Mouse (Mus musculus) thymus, postnatal 10 days (tissue): ENCODE measurements around the gene Cdh23.

Source experiments
- DNase-seq, 2 experiments: peaks; one replicate each; pipeline ENCODE4 v3.0.0; 2021; ENCODE audit warnings: low spot score in 2 of 2

The Cdh23 gene

DNA sequence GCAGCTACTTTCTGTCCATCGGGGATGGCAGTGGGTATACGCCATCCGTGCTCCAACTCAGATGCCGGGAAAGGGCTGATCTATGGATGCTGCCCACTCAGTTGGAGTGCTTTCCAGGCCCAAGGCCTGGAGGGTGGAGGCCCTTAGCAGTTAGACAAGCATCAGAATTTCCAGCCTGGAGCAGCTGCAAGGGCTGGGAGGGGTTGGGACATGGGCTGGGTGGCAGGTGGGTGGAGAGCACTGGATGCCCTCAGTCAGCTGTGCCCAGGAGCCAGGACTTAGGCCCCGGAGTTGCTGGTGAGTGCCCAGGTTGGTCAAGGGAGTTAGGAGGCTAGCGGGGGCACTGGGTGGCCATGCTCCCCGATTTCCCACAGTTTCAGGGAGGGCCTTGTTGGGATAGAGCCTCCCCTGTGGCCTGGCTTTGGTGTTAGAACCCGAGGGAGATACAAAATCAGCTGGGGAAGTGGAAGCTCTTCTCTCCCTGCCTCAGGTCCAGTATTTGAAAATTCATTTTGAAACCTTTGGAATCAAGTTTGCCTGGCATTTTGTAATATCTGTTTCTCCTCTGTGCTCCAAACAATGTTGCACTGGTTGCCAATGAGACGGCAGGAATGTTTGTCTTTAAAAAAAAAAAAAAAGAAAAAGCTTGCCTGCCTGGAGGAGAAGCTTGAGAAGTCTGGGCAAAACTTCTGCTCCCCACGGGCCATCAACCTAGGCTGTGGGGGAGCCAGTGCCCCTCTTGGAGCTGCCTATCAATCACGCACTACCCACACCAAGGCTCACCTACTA, 295.6 kb downstream of the Cdh23 start:
- DNase-seq: no peak

DNA sequence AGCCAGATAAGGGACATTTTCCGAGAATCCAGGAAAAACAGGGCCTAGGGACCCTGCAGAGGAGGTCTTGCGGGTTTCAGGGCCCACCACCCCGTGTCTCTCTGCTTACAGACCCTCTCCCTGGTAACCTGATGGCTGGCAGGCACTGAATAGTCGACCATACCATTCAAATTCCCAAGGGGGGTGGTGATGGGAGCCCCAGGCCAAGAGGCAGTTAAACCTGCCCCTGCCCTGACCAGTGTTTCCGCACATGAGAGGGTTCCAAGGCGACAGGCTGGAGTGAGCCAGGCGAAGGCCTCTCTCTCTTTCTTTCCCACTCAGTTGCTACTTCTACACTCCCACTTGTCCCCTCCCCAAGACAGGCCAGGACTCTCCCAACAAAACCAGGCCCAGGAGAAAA, 296.8 kb downstream of the Cdh23 start, which contains the start of gene Gm17455:
Gene Gm17455 (plus strand): TSS at position 278 of the 400 bp plus-strand sequence.
- no peak for DNase-seq

DNA sequence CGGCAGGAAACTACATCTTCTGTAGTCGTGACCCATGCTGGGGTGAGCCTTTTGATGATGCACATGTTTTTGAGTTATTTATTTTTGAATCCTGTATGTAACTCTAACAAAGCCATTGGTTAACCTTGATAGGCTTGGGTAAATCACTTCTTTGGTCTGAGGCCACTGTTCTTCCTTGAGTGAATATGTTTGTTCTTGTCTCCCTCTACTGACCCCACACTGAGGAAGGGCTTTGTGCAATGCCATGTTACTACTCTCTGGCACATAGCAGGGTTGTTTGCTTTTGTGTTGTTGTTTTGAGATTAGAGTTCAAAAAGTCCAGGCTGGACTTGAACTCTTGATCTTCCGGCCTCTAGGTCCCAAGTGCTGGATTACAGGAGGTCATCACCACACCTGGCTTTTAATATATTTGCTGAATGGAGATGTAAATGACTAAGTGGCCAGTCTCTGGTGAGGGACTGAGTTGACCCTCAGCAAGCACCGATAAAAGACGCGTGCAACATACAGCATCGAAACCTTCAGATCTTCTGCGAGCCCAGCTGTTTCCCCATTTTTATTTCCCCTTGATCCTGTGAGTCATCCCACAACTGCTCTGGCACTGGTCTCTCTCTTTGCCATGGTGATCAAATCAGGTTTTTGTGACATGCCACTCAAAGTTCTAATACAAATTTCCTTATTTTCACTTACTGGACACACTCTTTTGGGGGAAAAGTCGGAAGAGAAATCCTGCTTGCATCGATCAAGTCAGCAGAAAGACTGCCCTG, 298.1 kb downstream of the Cdh23 start:
- no peak for DNase-seq

DNA sequence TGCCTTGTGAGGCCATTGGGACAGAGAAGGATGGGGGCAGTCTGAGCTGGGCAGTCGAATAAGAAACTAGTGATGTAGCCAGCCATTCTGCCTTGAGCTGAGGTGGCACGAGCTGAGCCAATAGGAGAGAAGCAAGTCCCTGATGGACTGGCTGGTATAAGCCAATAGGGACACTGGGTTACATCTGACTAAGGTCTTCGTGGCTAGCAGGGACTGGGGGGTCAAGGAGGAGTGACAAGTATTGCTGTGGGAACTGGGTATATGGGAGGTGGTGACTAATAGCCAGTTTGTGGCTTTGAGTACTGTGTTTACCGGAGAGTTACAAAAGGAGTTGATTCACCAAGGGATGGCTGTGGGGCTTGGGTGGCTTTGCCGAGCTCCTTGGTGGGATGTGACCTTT, 300.7 kb downstream of the Cdh23 start:
- DNase-seq: no peak

DNA sequence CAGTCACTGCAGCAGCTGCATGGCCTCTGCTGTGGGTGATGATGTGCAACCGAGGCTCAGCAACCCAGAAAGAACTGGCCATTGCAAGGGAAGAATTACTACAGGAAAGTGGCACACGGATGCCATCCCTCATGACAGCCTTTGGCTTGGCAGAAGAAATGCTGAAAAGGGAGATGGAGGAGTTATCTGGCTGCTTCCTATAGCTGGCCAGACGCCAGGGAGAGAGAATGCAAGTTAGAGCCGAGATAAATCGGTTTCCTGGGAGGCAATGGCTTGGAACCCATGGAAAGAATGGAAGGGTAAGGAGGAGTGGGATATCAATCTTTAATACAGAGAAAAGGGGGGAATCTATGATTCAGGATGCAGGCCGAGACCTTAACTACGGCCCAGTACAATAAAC, 301.4 kb downstream of the Cdh23 start:
- DNase-seq: no peak

DNA sequence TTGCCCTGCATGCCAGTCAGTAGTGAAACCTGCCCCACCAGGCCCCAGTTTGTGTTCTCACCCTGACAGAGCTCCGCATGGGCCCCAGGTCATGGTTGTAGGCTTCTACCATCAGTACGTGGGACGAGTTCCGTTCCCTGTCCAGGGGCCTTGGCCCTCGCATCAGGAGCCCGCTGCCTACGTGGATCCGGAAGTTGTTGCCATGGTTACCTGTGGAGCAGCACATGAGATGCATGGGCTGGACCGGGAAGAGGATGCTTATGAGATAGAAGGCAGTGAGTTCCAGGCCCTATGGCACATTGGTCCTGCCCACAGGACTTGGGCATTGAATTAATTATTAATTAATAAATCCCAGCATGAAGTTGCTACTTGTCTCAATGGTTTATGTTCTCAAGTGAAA, 304.6 kb downstream of the Cdh23 start:
- no peak for DNase-seq

DNA sequence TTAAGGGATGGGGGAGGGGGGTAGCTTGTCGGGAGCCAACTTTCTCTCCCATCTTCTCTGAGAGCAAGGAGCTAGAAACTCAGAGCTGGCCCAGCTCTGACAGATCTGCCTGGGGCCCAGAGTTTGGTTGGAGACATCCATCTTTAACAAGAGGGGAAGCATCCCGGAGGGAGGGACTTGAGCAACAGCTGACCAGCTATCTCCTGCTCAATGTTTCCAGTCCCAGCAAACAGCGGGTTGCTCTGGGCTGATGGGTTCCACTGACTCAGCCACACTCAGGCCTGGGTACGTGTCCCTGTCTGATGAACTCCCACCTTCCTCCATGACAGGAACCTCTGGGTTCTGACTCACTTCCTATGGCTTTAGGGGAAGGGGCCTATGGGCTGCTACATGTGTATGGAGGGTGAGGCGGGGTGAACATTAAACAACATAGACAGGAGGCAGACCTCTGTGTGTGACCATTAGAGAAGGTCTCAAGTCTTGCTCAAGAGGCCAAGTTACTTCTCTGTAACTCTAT, 305.3 kb downstream of the Cdh23 start:
- no peak for DNase-seq

DNA sequence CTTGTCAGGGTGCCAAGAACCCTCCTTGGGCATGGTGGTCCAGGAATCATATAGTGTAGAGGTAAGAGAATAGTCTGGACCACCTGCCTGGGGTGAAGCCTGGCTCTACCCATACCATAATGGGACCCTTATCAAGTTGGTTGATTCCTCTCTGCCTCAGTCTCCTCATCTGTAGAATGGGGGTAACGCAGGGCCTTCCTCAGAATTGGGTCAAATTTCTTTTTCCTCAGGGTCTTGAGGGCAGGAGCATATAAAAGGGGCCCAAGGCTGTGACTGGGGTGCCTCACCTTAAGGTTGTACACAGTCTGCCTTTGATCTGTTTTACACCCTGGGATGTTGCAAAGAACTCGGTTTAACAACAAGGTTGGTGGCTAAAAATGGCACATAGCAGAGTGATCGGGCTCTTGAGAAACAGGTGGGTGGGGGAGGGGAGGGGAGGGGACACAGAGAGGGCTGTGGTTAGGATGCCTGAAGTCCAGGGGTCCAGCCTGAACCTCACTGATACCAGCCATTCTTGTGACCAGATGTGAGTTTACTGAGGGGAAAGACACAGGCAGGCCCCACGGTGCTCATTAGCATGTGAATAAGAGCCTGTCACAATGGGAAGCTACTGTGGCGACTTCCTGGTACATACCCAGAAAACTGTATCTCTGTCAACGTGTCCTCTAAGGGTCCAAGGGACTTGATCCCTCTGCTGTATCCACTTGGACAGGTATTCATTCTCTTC, 305.9 kb downstream of the Cdh23 start:
- peak; percentile 33 to 46 for DNase-seq

DNA sequence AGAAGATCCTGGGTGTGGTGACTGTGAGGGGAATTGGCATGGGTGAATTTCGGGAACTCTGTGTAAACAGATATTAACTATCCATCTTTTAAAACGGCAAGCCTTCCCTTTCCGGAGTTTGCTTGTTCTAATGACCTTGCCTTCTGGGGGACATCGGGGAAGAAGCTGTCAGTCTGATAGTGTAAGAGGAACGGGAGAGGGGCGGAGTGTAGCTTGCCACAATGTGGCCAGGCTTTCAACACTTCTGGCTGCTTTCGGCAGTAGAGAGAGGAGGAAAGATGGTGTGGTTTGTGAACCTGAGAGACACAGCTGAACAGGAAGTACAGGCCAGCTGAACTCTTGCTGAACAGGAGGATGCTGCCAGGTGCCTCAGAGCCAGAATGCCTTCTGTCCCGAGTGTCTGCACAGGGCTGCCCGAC, 306.8 kb downstream of the Cdh23 start:
- DNase-seq: peak; percentile 73 to 83

DNA sequence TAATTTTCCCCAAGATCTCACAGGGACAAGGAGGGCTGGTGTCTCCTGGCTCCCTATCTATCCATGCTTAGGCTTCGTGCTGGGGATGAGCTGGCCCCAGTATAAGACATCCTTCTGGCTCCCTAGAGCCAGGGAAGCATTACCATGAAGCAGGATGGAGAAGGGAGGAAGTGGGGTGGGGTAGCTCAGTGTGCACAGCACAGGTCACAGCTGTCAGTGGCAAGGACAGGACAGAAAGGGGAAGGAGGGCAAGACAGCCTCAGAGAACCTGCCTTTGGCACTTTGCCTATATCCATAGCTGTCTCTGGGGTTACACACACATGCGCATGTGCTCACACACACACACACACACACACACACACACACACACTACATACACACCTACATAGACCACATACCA, 308.0 kb downstream of the Cdh23 start:
- peak; percentile 33 to 40 for DNase-seq

DNA sequence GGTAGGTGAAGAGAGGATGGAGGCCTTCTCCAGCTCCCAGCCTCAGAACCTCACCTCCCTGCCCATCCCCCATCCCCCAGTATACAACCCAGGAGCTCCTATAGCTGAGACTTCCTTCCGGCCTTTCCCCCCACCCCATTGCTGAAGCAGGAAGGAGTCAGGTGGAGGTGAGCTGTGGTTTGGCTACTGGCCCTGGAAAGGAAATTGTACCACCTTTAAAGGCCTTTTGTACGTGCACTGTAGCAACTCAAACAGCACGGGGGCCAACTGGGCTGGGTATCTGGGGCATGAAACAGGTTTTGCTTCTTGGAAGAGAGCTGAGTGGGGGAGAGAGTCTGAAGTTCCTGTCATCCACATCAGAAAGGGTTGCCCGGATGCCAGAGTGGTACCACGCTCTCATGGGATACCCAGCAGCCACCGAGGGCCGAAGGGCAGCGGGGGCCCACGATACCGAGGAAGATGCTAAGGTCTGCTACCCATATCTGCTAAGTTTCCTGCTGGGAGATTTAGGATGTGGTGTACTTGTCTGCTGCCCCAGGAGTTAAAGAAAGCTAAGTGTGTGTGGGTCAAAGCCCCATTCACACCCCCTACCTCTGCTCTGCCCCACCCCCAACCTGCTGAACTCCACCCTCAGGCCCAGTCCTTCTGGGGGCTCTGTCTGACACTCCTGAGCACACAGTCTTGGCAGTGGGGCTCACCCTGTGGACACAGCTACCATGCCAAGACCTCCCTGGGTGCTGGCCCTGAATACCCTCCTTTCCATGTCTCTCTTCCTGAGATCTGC, 315.0 kb downstream of the Cdh23 start:
- peak; percentile 72 to 81 for DNase-seq

DNA sequence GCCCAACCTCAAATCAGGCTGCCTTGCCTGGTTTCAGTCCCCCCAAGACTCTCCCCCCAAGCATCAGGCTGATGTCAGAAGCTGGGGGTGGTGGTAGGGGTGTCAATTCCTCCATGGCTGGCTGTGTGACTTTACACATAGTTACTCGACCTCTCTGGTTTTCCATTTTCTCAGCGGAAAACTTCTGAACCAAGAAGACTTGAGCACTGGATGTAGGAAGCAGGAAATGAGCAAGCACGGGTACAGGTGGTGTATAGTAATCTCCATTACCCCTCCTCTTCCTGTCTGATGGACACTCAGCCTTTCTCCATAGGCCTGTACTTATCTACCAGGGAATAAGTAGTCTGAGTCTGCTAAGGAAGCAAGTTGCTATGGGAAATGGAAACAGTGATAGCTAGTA, 316.1 kb downstream of the Cdh23 start:
- DNase-seq: no peak

DNA sequence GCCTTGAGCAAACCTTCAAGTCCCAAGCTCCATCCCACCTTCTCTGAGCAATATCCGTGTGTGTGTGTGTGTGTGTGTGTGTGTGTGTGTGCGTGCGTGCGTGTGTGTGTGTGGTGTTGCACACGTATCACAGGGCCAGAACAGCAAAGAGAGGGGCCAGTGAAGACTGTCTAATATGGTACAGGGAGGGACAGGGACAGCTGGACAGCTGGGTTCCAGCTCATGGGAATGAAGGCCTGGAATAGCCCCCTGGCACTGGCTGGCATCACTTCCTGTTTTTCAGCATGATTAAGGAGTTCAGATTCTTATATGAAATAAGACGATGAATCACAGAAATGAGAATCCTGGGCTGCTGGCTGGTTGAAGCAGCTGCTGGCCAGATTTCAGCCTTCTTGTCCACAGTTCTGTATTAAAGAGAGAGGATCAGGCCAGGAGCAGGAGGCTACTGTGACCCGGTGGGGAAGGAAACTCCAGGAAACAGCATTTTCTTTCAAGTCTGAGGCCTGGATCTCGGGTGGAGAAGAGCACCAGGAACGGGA, 316.8 kb downstream of the Cdh23 start:
- DNase-seq: no peak

DNA sequence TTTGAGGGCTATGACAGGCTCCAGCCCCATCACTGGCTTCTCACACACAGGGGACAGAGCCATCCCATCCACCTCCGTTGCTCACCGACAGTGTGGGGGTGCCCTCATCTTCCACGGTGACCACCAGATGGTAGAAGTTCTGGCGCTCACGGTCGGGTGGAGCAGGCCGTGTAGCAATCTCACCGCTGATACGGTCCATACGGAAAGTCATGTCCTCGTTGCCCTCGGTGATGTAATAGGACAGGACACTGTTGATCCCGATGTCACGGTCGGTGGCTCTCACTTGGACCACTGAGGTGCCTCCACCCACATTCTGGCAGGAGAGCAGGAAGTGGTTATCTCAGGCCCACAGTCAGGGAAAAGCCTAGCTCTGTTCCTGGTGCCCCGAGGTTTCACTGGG, 319.6 kb downstream of the Cdh23 start:
- no peak for DNase-seq

DNA sequence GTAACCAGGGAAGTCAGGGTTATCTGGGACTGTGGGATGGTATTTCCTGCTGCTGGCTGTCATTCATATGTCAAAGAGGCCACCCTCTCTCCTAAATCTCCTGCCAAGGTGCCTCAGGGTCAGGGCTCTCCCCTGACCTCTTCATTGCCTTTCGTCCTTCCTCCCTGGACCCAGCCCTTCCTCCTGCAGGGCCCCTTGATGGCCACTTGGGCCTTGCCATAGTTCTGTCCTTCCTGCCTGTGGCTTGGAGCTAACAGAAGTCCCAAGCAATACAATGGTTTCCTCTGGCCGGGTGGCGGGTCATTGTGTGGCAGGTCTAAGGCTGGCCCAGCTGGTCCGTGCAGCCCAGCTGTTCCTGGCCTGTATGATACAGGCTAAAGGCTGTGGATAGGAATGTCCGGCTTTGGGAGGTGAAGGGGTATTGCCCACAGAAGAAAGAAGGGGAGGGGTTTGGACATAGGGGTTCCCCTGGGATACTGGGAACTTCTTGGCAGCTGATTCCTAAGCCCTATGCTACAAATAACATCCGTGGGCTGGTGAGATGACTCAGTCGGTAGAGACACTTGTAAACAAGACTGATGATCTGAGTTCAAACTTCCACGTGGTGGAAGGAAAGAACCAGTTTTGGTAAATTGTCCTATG, 322.2 kb downstream of the Cdh23 start:
- no peak for DNase-seq

DNA sequence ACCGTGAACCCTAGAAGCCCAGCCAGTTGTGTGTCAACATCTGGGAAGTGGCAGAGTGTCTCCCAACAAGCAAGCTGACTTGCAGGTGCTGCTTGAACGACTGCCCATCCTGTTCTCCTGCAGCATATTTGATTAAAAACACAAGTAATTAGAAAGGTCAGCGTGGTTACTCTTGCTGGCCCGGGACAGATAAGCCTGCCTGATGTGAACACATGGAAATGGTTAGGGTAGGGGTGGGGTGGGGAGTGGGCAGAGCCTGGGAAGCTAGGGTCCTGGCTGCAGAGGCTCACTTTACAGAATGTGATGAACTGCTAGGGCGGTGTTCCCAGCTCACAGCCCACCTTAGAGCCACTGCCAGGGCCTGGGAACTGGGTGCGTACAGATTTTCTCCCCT, 322.8 kb downstream of the Cdh23 start:
- no peak for DNase-seq

DNA sequence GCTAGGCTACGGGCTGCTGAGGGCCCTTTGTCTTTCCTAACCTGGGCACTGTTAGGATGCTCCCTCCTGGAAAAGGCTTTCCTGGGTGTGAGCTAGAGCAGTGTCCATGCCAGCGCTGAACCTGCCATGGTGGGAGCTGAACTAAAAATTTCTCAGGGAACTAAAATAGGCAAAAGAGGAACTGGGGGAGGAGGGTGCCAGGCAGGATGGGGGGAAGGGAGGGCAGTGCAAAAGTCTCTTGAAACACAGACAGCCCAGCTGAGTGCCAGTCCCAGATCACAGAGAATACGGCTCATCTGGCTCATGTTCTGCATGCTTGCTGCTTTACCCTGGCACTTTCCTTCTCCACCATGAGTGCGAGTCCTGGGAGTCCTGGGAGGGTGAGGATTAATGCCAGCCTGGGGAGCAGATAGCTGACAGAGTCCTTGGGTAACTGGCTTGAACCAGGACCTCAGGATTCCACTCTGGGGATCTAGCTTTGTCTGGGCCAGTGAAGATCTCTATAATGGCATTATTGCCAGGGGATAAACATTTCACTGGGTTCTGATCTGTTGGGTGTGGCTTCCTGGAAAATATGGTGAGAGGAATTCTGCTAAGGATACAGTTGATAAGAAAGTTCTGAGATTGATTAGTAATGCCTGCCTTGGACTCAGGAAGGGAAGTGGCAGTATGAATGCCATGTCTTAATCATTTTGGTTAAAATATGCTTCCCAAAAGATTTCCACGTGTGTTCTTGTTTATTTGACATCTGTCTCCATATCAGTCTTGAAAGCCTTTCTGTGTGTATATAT, 324.5 kb downstream of the Cdh23 start:
- peak; percentile 51 to 63 for DNase-seq

DNA sequence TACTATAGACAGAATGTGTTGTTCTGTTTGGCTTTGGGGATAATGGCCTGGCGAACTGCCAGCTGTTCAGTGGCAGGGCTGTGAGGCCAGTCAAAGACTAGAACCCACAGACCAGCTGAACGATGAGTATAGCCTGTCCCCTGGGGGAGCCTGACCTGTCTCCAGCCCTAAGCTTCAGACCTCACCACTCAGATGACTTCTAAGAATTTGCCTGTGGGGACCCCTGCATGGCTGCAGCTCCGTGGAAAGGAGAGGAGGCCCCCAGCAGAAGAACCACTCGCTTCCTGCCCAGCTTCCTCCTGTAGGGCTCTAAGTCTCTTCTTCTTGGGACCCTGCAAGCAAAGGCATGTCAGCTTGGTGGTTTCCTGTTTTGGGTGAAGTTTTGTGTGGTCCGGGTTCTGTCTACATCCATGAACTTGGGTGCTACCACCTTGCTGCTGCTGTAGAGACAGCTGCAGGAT, 325.7 kb downstream of the Cdh23 start:
- DNase-seq: peak; percentile 67 to 69

DNA sequence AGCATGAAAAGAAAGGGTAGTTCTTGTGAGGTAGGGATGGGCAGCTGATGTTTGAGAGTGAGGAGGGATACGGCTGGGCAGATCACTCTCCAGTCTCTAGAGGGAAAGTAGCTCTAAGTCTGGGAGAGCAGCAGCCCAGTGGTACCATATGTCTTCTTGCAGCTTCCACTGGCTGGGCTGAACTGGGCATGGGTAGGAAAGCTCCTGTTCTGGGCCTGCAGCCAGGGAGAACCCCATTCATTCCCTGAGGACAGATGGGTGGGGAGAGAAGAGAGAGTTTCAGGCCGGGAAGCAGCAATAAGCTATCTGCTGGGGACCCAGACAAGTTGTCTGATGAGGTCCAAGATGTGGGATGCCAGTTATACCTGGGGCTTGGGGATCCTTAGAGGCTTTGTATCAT, 326.2 kb downstream of the Cdh23 start:
- no peak for DNase-seq

DNA sequence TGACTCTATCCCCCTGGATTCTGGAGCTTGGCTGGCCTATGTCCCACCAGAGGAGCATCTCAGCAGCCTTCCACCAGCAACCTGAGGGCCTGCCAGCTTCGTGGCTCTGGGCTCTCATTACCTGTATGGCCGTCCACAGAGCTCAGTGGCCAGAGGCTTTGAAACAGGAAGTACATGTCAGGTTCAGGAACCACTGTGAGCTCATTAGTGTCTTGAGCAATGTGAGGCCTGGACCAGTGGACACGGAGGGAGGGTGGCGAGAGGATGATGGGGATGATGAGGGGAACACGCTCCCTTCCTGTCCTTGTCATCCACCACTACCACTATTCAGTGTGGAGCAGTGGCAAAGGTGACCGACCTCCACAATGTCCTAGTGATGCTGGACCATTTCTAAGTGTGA, 326.9 kb downstream of the Cdh23 start:
- no peak for DNase-seq
